In the genomic region with DNA sequence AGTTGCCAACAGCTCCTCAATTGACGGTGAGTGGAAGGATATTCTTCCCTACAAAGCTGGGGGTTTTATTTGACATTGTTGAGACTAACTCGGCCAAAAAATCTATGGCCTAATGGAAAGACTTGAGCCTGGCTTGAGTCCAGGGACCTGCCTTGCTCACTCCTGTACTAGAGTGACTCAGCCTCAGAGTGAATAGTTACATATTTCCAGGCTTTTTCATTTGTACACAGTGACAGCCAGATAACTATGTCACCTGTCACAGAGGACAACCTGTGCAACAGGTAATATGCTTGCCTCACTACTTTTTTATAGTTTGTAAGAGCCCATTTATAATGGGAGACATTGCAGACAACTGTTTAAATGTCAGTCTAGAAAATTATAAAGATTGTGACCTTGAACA, we compare ENCODE assay signal across 21 mouse cellular contexts.
"Had no signal": no experiment of that assay in that cellular context is flagged by ENCODE, and none has a peak within 500 bp of the region (broad histone marks: within the 10 kb centered on the region; RNA-seq: fewer than 3 reads in every experiment).

No protein-coding gene starts in this region.

- H3K4me2 ChIP-seq: liver, embryonic 13.5 days; liver, embryonic 15.5 days; lung, embryonic 15.5 days; midbrain, embryonic 11.5 days; neural tube, embryonic 13.5 days; neural tube, embryonic 15.5 days had no signal

- H3K4me3 ChIP-seq: liver, embryonic 13.5 days; liver, embryonic 15.5 days; lung, embryonic 15.5 days; megakaryocyte, embryonic 14.5 days; myocyte; neural tube, embryonic 13.5 days; neural tube, embryonic 15.5 days had no signal

- H3K9me3 ChIP-seq: liver, embryonic 13.5 days; liver, embryonic 15.5 days; lung, embryonic 15.5 days; megakaryocyte, embryonic 14.5 days; neural tube, embryonic 13.5 days; neural tube, embryonic 15.5 days had no signal

- H3K27me3 ChIP-seq: liver, embryonic 13.5 days; liver, embryonic 15.5 days; lung, embryonic 15.5 days; megakaryocyte, embryonic 14.5 days; neural tube, embryonic 13.5 days; neural tube, embryonic 15.5 days had no signal

- H3K9ac ChIP-seq: liver, embryonic 13.5 days; liver, embryonic 15.5 days; liver, postnatal 0 days; lung, embryonic 15.5 days; neural tube, embryonic 13.5 days; neural tube, embryonic 15.5 days had no signal

- H3K27ac ChIP-seq: liver, embryonic 13.5 days; liver, embryonic 15.5 days; lung, embryonic 15.5 days; macrophage; neural tube, embryonic 13.5 days; neural tube, embryonic 15.5 days had no signal

- ATAC-seq: liver, postnatal 0 days; lung, postnatal 0 days; midbrain, embryonic 16.5 days had no signal

- H3K36me3 ChIP-seq: liver, embryonic 13.5 days; liver, embryonic 15.5 days; lung, embryonic 15.5 days; neural tube, embryonic 13.5 days; neural tube, embryonic 15.5 days had no signal

- H3K4me1 ChIP-seq: liver, embryonic 13.5 days; liver, embryonic 15.5 days; lung, embryonic 15.5 days; megakaryocyte, embryonic 14.5 days; neural tube, embryonic 13.5 days; neural tube, embryonic 15.5 days had no signal

- DNase-seq: liver, embryonic 13.5 days; liver, postnatal 0 days; lung, adult 2 months; lung, postnatal 14 days; lung, postnatal 36 days; midbrain, embryonic 14.5 days; right cerebral cortex, postnatal 14 days; spleen, adult 18-20 months; thymus, adult 18-20 months; thymus, postnatal 14 days; thymus, postnatal 36 days had no signal
